Mouse (Mus musculus) forebrain, embryonic 12.5 days (tissue): ENCODE measurements around the gene Acsf3. TPM values are rescaled to one million over a fixed set of nuclear protein-coding genes. Genes with fewer than 3 reads are reported as not detected.

ENCODE experiments used
- ATAC-seq: fragments of 200-750 bp; cut with Nextera tagmentation; 2 replicates; pipeline ENCODE4 v1.8.0; 2017; ENCODE audit warnings: moderate TSS enrichment; ENCODE audit not compliant: low FRiP score
- H3K27ac ChIP-seq: fragments of 300-500 bp; sonication (generic); 2 replicates; pipeline ENCODE4 v1.5.1; 2016; ENCODE audit warnings: mild to moderate bottlenecking
- H3K27me3 ChIP-seq: fragments of 300-500 bp; sonication (generic); 2 replicates; pipeline ENCODE4 v1.6.1; 2016; ENCODE audit warnings: mild to moderate bottlenecking
- H3K36me3 ChIP-seq: fragments of 300-500 bp; sonication (generic); replicated peaks from 2 replicates; pipeline ENCODE4 v1.6.1; 2016; ENCODE audit warnings: mild to moderate bottlenecking
- H3K4me1 ChIP-seq: fragments of 300-500 bp; sonication (generic); 2 replicates; pipeline ENCODE4 v1.6.1; 2016
- H3K4me2 ChIP-seq: fragments of 300-500 bp; sonication (generic); 2 replicates; pipeline ENCODE4 v1.6.1; 2016; ENCODE audit warnings: mild to moderate bottlenecking, moderate library complexity
- H3K4me3 ChIP-seq: fragments of 300-500 bp; sonication (generic); replicated peaks from 2 replicates; pipeline ENCODE4 v1.5.1; 2016; ENCODE audit warnings: mild to moderate bottlenecking
- H3K9ac ChIP-seq: fragments of 300-500 bp; sonication (generic); 2 replicates; pipeline ENCODE4 v1.6.1; 2016; ENCODE audit warnings: mild to moderate bottlenecking
- H3K9me3 ChIP-seq: fragments of 300-500 bp; sonication (generic); 2 replicates; pipeline ENCODE4 v1.6.1; 2016
- WGBS: fragments of 180-500 bp; shearing (Covaris S2); methylation state at CpG from one replicate; pipeline ENCODE4 v1.1.7; 2016; 5-methylcytosine and 5-hydroxymethylcytosine counted together
- polyA plus RNA-seq: library from polyadenylated mRNA; unstranded; fragments of >200 nt; fragmentation: Nextera tagmentation; extraction: Ambion mirVana; gene quantifications from 2 replicates; pipeline ENCODE4 v1.2.1, GENCODE M21; 2016

Acsf3 gene
- polyA plus RNA-seq, 1 experiment from 2014 or later, result 17.3 TPM

DNA sequence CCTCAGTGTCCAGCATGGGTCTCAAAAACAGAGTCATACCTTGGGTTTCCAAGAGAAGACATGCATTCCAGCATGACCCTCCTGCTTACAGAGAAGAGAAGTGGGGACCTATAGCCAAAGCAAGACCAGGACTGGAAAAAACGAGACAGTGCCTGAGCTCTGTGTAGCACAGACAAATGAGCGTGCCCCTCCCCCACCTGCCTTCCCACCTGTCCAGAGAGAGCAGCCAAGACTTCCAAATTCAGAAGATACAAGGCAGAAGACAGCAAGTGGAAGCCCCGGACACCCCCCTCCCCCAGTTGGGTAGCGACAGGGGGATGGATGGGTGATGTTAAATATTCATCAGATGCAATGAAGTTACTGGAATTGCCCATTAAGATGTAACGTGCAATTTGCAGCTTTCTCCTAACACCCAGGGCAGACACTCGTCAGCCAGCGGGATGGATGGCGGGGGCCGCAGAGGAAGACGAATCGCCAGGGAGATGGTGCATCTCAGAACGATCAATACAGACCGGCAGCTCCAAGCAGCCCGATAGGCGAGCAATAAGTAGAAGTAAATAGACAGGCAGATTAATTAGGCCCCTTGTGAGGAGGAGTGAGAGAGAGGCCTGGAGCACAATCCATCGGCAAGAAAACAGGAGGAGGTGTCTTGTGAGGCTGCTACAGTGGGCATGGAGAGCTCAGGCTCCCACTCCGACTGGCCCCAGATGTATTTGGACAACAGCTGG lies 30.1 kb upstream of the Acsf3 start:
- WGBS, result 17% methylated on average over 17 of the region's 17 CpGs
- H3K9me3 ChIP-seq, result no peaks in the 10 kb centered on the region
- peaks cover 78% of the 10 kb centered on the region for H3K4me1 ChIP-seq
- peak overlapping the region; percentile 97 for H3K27ac ChIP-seq
- ATAC-seq, result peak; percentile 66
- peak overlapping the region; percentile 43 for H3K4me2 ChIP-seq
- peak overlapping the region; percentile 3; the same call in 1 of the 2 replicates for H3K4me3 ChIP-seq
- no peaks in the 10 kb centered on the region for H3K36me3 ChIP-seq
- peaks cover 41% of the 10 kb centered on the region for H3K27me3 ChIP-seq
- peak overlapping the region; percentile 42; the same call in 1 of the 2 replicates for H3K9ac ChIP-seq

DNA sequence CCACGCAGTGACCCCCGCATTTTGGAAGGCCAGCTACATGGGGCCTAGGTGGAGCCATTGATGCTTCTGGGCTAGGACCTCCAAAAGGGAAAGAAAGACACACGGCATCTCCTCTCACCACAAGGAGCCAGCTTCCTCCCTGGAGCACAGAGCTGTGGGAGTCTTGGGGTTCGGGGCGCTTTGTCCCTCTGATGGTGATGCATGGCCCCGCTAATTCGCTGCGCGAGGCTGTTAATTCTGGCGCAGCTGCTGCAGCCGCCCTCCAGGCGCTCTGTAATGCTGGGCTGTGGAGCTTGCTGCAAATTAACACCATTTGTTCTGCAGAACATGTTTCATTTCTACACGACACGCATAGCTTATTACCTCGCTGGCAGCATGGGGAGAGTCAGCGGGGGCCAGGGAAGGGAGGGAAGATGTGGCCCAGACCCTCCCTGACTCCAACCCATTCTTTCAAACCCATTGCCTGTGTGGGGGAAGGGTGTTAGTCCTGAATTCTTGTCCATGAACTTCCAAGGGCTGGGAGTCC lies 29.5 kb upstream of the Acsf3 start:
- Histone ChIP-seq H3K9me3 (no peaks in the 10 kb centered on the region), H3K36me3 (no peaks in the 10 kb centered on the region), H3K4me1 (peaks cover 83% of the 10 kb centered on the region), H3K9ac (peak overlapping the region; percentile 42; the same call in 1 of the 2 replicates), H3K27me3 (peaks cover 35% of the 10 kb centered on the region), H3K27ac (peak overlapping the region; percentile 97), H3K4me2 (peak overlapping the region; percentile 43), H3K4me3 (peak overlapping the region; percentile 3; the same call in 1 of the 2 replicates)
- WGBS, result 6% methylated on average over 16 of the region's 16 CpGs
- ATAC-seq, result peak; percentile 80

DNA sequence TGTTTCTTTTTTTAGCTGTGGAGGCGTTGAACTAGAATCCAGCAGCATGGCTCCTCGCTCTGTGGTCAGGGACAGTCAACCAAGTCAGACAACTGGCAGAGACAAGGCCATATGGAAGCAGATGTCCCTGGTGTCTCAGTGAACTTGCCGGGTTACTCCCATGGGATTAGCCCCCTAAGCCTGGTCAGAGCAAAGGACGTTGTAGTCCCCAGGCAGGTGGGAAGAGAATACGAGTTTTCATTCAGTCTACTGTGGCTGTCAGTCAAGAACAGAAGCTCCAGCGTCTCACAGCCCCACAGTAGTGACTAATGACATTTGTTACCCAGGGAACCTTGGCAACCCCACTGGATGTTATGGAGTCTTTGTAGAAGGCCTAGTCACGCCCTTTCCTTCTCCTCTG lies 28.8 kb upstream of the Acsf3 start:
- H3K36me3 ChIP-seq, result no peaks in the 10 kb centered on the region
- H3K27me3 ChIP-seq, result peaks cover 29% of the 10 kb centered on the region
- peak overlapping the region; percentile 43 for H3K4me2 ChIP-seq
- peak overlapping the region; percentile 97 for H3K27ac ChIP-seq
- 44% methylated on average over 7 of the region's 7 CpGs for WGBS
- peaks cover 88% of the 10 kb centered on the region for H3K4me1 ChIP-seq
- ATAC-seq, result no peak
- H3K9ac ChIP-seq, result no peak overlapping the region
- H3K4me3 ChIP-seq, result no peak overlapping the region
- H3K9me3 ChIP-seq, result no peaks in the 10 kb centered on the region

DNA sequence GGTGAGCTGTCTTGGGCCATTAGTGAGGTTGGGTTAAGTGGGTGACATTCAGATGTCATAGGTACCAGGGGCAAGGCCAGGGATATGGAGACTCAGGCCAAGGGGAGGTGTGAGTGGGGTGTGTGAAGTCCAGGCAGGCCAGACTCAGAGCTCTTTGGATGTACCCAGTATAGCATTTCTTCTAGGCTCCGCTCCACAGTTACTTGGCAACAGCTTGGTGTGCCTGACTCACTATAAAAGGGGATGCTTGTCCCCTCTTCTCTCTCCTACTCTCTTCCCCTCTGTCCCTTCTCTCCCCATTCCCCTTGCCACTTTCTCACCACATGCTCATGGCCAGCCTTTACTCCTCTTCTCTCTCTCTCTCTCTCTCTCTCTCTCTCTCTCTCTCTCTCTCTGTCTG lies 27.5 kb upstream of the Acsf3 start:
- Histone ChIP-seq H3K9ac (no peak overlapping the region), H3K4me3 (no peak overlapping the region), H3K27ac (no peak overlapping the region), H3K4me1 (peaks cover 79% of the 10 kb centered on the region), H3K9me3 (no peaks in the 10 kb centered on the region), H3K4me2 (no peak overlapping the region), H3K27me3 (peaks cover 30% of the 10 kb centered on the region), H3K36me3 (no peaks in the 10 kb centered on the region)
- no peak for ATAC-seq
- WGBS, result 100% methylated on average over 1 of the region's 1 CpGs

DNA sequence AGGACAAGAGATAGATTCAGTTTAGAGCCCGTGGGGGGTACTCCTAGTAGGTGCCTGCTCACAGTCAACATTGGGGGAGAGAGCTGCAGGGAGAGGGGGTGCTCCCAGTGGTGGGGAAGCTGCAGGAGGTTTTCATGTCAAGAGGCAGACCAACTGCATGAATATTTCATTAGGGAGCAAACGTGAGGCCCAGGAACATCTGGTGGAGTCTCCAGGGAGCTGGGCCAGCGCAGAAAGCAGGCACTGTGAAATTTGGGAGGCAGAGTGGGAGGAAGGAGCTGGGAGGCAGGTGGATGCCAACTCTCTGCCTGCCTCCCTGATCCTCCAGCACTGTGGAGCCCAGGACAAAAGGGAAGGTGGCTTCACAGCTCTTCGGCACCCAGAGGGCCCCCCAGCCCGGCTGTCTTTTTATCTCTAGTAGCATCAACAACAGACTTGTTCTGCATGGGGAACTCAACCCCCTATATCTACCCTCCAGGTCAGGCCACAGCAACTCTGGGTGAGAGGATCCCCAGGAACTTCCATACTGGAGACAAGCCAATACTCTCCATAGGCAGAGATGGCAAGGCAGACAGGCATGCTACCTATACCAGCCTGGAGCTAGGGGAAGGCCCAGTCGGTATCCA lies 25.8 kb upstream of the Acsf3 start:
- WGBS, result 52% methylated on average over 6 of the region's 6 CpGs
- Histone ChIP-seq H3K4me3 (no peak overlapping the region), H3K9me3 (no peaks in the 10 kb centered on the region), H3K27me3 (peaks cover 38% of the 10 kb centered on the region), H3K36me3 (no peaks in the 10 kb centered on the region), H3K9ac (no peak overlapping the region), H3K4me1 (peaks cover 63% of the 10 kb centered on the region), H3K27ac (peak overlapping the region; percentile 61; the same call in 1 of the 2 replicates), H3K4me2 (no peak overlapping the region)
- no peak for ATAC-seq

DNA sequence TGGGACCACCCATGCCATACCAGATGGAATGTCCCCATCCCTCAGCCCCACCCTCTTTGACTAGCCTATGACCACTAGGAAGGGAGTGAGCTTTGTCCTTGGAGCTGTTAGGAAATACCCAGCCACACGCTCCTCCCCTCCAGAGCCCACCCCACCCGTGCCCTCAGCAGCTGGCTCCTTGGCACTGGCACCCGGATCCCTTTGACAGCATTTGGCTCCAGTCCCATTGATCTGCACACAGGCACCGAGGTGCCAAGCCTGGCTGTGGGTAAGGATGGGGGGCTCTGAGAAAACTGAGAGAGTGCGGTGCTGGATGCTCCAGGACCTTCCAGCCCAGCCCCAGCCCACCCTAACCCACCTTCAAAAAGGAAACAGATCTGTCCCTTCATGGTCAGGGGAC lies 23.9 kb upstream of the Acsf3 start:
- Histone ChIP-seq H3K4me1 (peaks cover 44% of the 10 kb centered on the region), H3K4me2 (no peak overlapping the region), H3K9ac (no peak overlapping the region), H3K27me3 (peaks cover 23% of the 10 kb centered on the region), H3K27ac (peak overlapping the region; percentile 42; the same call in 1 of the 2 replicates), H3K36me3 (no peaks in the 10 kb centered on the region), H3K4me3 (no peak overlapping the region), H3K9me3 (no peaks in the 10 kb centered on the region)
- whole genome bisulfite sequencing, result 64% methylated on average over 5 of the region's 5 CpGs
- no peak for ATAC-seq

DNA sequence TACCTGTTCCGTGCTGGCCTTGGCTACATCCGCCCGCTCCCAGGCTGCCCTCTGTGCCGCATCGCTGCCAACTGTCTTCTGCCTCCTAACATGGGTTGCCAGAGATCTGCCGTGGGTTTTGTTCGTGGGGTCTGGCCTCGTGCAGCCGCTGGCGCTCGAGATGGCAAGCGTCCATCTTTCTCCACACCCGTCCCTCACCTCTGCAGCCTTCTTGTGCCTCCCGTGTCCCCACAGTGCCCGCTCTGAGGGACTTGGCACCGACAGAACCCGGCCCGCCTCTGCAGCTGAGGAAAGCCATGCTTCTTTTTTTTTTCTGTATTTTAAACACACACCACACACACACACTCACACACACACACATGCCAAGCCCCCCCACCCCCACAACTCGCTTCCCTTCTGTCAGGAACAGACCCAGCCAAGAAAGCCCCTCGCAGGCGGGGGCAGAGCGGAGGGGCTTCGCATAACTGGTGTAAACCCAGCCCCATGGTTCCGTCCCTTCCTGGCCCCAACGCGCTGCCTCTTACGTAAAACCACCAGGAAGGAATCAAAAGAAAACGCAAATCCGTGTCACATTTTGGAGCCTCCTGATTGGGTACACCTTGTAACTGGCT lies 23.1 kb upstream of the Acsf3 start:
- Histone ChIP-seq H3K27ac (no peak overlapping the region), H3K9me3 (no peaks in the 10 kb centered on the region), H3K4me3 (no peak overlapping the region), H3K4me2 (no peak overlapping the region), H3K9ac (no peak overlapping the region), H3K36me3 (no peaks in the 10 kb centered on the region), H3K4me1 (peaks cover 35% of the 10 kb centered on the region), H3K27me3 (peaks cover 18% of the 10 kb centered on the region)
- 86% methylated on average over 29 of the region's 29 CpGs for WGBS
- ATAC-seq, result no peak

DNA sequence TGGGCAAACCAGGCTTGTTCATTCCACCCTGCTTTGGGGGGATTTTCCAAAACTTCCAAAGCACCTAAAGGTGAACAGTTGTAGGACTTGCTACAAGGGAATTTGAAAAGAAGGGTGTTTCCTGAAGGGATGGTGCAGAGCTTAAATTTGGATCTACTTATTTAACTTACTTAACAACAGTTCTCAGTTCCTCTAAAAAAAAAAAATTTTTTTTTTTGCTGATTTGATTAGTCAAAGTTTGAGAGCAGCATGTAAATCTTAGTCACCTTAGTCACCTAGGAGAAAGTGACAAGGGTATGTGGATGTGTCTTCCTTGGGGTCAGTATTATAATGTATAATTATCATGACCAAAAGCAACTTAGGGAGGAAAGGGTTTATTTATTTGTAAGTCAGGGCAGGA lies 16.7 kb upstream of the Acsf3 start:
- H3K4me1 ChIP-seq, result peaks cover 4% of the 10 kb centered on the region; the same call in 1 of the 2 replicates
- no peak overlapping the region for H3K27ac ChIP-seq
- peaks cover 17% of the 10 kb centered on the region for H3K27me3 ChIP-seq
- no peak overlapping the region for H3K4me3 ChIP-seq
- ATAC-seq, result no peak
- no peak overlapping the region for H3K4me2 ChIP-seq
- no peaks in the 10 kb centered on the region for H3K36me3 ChIP-seq
- no peak overlapping the region for H3K9ac ChIP-seq
- H3K9me3 ChIP-seq, result no peaks in the 10 kb centered on the region

DNA sequence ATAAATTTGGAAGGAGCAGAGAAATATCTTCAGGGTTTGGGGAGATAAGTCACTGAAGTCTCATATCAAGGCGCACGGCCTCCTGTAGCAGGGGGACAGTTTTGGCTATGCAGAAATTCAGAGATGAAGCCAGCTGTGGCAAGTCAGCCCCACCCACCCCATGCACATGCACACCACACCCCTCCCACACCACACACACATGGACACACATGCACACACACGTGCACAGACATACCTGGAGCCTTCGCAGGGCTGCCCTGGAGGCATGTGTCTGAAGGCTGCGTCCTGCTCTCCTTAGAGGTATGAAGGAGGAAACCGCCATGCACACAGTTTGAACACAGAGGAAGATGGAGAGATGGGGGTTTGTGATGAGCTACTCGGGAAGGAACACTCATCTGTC lies 15.2 kb upstream of the Acsf3 start:
- H3K27ac ChIP-seq, result no peak overlapping the region
- H3K27me3 ChIP-seq, result peaks cover 11% of the 10 kb centered on the region; the same call in 1 of the 2 replicates
- peaks cover 4% of the 10 kb centered on the region; the same call in 1 of the 2 replicates for H3K4me1 ChIP-seq
- no peak overlapping the region for H3K4me2 ChIP-seq
- no peaks in the 10 kb centered on the region for H3K36me3 ChIP-seq
- H3K9ac ChIP-seq, result no peak overlapping the region
- WGBS, result 84% methylated on average over 7 of the region's 7 CpGs
- no peak overlapping the region for H3K4me3 ChIP-seq
- no peak for ATAC-seq
- no peaks in the 10 kb centered on the region for H3K9me3 ChIP-seq

DNA sequence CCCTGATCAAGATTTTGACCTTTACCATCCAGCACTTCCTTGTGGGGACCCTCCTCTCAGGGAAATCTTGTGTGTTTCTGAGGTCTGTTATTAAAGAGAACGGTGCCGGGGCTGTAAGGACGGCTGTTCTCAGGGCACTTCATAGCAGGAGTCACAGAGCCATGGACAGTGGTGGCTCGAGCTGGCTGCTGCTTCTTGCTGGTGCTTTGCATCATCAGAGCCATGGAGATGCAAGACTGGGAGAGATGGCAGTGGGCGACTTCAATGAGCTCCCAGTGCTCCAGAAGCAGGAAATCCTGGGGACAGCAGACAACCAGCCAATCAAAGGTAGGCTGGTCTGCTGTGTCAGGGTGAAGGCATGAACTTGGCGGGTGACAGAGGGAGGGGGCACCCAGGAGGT lies 14.2 kb upstream of the Acsf3 start:
- Histone ChIP-seq H3K9ac (no peak overlapping the region), H3K4me1 (peaks cover 4% of the 10 kb centered on the region; the same call in 1 of the 2 replicates), H3K9me3 (no peaks in the 10 kb centered on the region), H3K4me3 (no peak overlapping the region), H3K36me3 (no peaks in the 10 kb centered on the region), H3K27ac (no peak overlapping the region), H3K4me2 (no peak overlapping the region), H3K27me3 (peaks cover 11% of the 10 kb centered on the region; the same call in 1 of the 2 replicates)
- WGBS, result 77% methylated on average over 6 of the region's 6 CpGs
- ATAC-seq, result no peak

DNA sequence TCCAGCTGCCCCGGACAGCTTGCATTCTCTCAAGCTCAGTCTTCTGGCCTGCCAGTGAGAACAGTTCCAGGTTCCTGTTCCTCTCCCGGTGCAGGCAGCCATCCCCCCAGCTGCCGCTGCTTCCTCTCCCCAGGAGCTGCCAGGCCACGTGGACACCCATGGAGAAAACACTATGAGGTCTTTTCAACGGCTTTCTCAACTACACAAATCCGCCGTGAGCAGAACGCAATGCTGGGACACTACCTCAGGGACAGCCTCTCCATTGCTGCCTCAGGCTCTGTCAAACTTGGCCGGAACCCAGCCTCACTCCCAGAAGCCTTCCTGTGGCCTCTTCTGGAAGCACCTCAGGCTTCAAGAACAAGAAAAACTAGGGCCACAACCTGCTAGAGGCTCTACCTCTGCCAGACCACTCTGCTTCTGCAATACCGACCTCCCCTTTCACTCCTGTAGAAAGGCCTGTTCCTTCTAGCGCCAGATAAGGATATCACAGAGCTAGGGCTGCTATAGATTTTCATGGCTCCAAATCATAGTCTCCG lies 12.5 kb upstream of the Acsf3 start:
- 54% methylated on average over 12 of the region's 12 CpGs for WGBS
- peaks cover 19% of the 10 kb centered on the region; the same call in 1 of the 2 replicates for H3K27me3 ChIP-seq

DNA sequence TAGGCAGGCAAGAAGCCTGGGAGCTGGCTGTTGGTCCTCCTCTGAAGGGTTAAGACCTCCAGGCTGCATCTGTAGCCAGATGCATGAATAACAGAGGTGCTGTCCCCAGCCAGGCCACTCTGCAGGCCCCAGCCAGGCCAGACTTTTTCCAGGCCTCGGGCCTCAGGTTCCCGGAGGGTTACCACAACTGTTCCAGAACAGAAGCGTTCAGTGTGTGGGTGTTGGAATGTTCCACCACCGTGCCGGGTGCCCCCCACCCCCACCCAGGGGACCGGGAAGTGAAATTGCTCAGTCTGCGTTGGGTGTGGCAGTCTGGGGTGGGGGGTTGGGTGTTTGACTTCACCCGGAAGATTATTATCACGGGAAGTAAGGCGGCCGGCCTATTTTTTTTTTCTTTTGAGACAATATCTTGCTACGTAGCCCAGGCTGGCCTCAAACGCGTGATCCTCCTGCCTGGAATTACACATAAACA lies 12.0 kb upstream of the Acsf3 start:
- H3K4me1 ChIP-seq, result peaks cover 4% of the 10 kb centered on the region; the same call in 1 of the 2 replicates
- no peak overlapping the region for H3K4me2 ChIP-seq
- ATAC-seq, result no peak
- no peaks in the 10 kb centered on the region for H3K36me3 ChIP-seq
- H3K27me3 ChIP-seq, result peaks cover 21% of the 10 kb centered on the region; the same call in 1 of the 2 replicates
- H3K9me3 ChIP-seq, result no peaks in the 10 kb centered on the region
- H3K9ac ChIP-seq, result no peak overlapping the region
- no peak overlapping the region for H3K27ac ChIP-seq
- no peak overlapping the region for H3K4me3 ChIP-seq
- WGBS, result 87% methylated on average over 14 of the region's 14 CpGs

More for the DNA sequence above, 12.5 kb upstream of the Acsf3 start:
- H3K9ac ChIP-seq, result no peak overlapping the region
- no peak overlapping the region for H3K27ac ChIP-seq
- no peaks in the 10 kb centered on the region for H3K9me3 ChIP-seq
- H3K4me3 ChIP-seq, result no peak overlapping the region
- H3K4me2 ChIP-seq, result no peak overlapping the region
- ATAC-seq, result no peak
- H3K4me1 ChIP-seq, result peaks cover 4% of the 10 kb centered on the region; the same call in 1 of the 2 replicates
- no peaks in the 10 kb centered on the region for H3K36me3 ChIP-seq
